Mouse (Mus musculus) kidney, postnatal 25 days (tissue): ENCODE results near the gene Lrp2.
A peak's percentile ranks its signal among the peaks of the same experiment; 100 is the strongest.

ENCODE experiments used
- DNase-seq, 2 experiments: peaks; one replicate each; pipeline ENCODE4 v3.0.0; 2021; ENCODE audit warnings: mixed read lengths in 2 of 2

The Lrp2 gene

GRCm38 (mm10) chr2:69585886-69586398, at the start of gene Lrp2:
TSS of gene Lrp2 (minus strand) at chr2:69586065.
- DNase-seq: peak; percentile 85 to 95

GRCm38 (mm10) chr2:69635064-69635701, 49.3 kb upstream of the Lrp2 start:
- DNase-seq: peak; percentile 65 to 67

- peak in 1 of 2 experiments; percentile 34 for DNase-seq
These were observed 45.6 kb upstream of the Lrp2 start for GRCm38 (mm10) chr2:69631449-69631848.

GRCm38 (mm10) chr2:69630792-69631191, 44.9 kb upstream of the Lrp2 start:
- no peak for DNase-seq

GRCm38 (mm10) chr2:69629914-69630313, 44.0 kb upstream of the Lrp2 start:
- DNase-seq: no peak

GRCm38 (mm10) chr2:69629215-69629614, 43.4 kb upstream of the Lrp2 start:
- no peak for DNase-seq

- peak in 1 of 2 experiments; percentile 21 for DNase-seq
These were observed 33.4 kb upstream of the Lrp2 start for GRCm38 (mm10) chr2:69619286-69619685.

- DNase-seq: peak in 1 of 2 experiments; percentile 21
These were observed 32.5 kb upstream of the Lrp2 start for GRCm38 (mm10) chr2:69618336-69618735.

GRCm38 (mm10) chr2:69613237-69613636, 27.4 kb upstream of the Lrp2 start:
- peak; percentile 49 to 69 for DNase-seq

GRCm38 (mm10) chr2:69612716-69613115, 26.9 kb upstream of the Lrp2 start:
- DNase-seq: no peak

- DNase-seq: peak; percentile 42 to 70
These were observed 26.4 kb upstream of the Lrp2 start for GRCm38 (mm10) chr2:69612237-69612636.

GRCm38 (mm10) chr2:69606621-69607020, 20.8 kb upstream of the Lrp2 start:
- peak in 1 of 2 experiments; percentile 58 for DNase-seq

GRCm38 (mm10) chr2:69603726-69604393, 18.0 kb upstream of the Lrp2 start:
- DNase-seq: peak; percentile 45 to 67

GRCm38 (mm10) chr2:69593168-69593567, 7.3 kb upstream of the Lrp2 start:
- DNase-seq: no peak

- DNase-seq: no peak
These were observed 6.7 kb upstream of the Lrp2 start for GRCm38 (mm10) chr2:69592536-69592935.

- DNase-seq: no peak
These were observed 6.2 kb upstream of the Lrp2 start for GRCm38 (mm10) chr2:69591966-69592505.

- no peak for DNase-seq
These were observed 4.7 kb upstream of the Lrp2 start for GRCm38 (mm10) chr2:69590548-69590947.

GRCm38 (mm10) chr2:69587896-69588295, 2.0 kb upstream of the Lrp2 start:
- DNase-seq: peak; percentile 75 to 89

- peak in 1 of 2 experiments; percentile 66 for DNase-seq
These were observed 1.2 kb upstream of the Lrp2 start for GRCm38 (mm10) chr2:69586821-69587728.

- DNase-seq: peak in 1 of 2 experiments; percentile 53
These were observed 527 bp downstream of the Lrp2 start for GRCm38 (mm10) chr2:69585191-69585885.

GRCm38 (mm10) chr2:69584117-69584933, 1.5 kb downstream of the Lrp2 start:
- no peak for DNase-seq
